Mouse (Mus musculus) left cerebral cortex, adult 2 months (tissue): ENCODE measurements at regions not wholly inside any gene's neighbourhood (a gene's known extent, or its start where the extent isn't known, plus 50 kb on each side); places are given as distances from the start of the nearest gene placed in this dataset.
A peak's percentile ranks its signal among the peaks of the same experiment; 100 is the strongest.

Experiments
- DNase-seq, 2 experiments: peaks; one replicate each; pipeline ENCODE4 v3.0.0; 2021 to 2022; ENCODE audit warnings: low spot score in 2 of 2, mixed read lengths in 1 of 2; ENCODE audit errors: extremely low spot score in 1 of 2
- H3K27ac ChIP-seq: fragments of 200-600 bp; 2 replicates; pipeline ENCODE4 v1.8.1; 2022
- H3K4me3 ChIP-seq: fragments of 200-600 bp; 2 replicates; pipeline ENCODE4 v1.8.1; 2022
- CTCF ChIP-seq: fragments of 200-600 bp; IDR thresholded peaks from 2 replicates; pipeline ENCODE4 v1.8.1; 2022; ENCODE audit warnings: antibody characterized with exemption, mild to moderate bottlenecking, moderate library complexity
- intact Hi-C: fragments of 180-260 bp; cut with DNase I; formaldehyde crosslinking; loops from one replicate; pipeline ENCODE4 v1.15.1; 2025

DNA sequence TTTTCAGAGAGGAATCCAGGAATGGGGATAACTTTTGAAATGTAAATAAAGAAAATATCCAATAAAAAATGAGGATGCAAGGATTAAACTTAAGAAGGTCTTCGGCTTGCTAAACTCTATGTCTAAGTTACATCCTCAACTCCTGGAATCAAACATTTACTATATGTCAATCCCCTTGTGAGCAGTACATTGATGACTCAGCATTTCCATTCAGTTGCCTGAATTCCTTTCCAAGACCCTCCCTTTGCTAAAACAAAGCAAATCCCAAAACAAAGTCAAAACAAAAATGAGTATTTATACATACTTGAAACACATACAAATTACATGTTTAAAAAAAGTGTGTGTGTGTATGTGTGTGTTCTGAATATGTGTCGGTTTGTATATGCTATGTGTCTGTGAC is 753.9 kb upstream of the Lrrc4c start:
- no peak overlapping the region for H3K4me3 ChIP-seq
- H3K27ac ChIP-seq = no peak overlapping the region
- intact Hi-C loops = no loop called here
- DNase-seq = no peak
- TF ChIP-seq CTCF = no peak

DNA sequence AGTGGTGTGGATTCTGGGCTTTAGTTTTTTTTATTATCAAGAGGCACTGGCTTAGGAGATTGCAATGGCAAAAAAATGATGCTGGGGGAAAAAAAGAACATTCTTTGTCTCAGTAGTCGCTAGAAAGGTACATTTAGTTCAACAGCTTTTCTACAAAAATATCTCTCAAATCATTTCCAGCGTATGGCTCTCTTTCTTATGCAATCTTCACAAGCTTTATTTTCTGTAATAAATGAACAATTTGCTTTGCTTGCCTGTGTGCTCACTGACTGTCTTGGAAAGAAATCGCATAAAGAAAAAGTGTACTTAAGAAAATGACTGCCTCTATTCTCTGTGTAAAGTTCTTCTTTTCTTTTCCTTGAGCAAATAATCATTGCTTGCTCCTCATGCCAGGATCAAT is 742.1 kb upstream of the Lrrc4c start:
- intact Hi-C loops = no loop called here
- no peak overlapping the region for H3K4me3 ChIP-seq
- no peak for TF ChIP-seq CTCF
- no peak for DNase-seq
- peak overlapping the region; percentile 48; the same call in 1 of the 2 replicates for H3K27ac ChIP-seq

DNA sequence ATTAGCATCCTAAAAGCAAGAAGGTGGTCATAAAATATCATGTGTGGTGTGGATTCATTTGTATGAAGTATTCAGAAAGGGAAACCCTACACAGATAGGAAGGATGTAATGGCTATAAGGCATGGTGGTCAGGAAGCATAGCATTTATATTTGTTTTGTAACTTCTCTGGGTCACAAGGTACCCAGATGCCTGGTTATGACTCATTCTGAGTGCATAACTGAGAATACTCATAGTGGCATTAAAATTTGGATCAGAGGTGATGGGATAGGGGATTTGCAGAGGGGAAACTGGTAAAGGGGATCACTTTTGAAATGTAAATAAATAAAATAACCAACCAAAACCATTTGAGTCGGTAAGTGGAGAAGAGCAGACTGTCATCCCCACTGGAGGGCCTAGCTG is 738.8 kb upstream of the Lrrc4c start:
- Histone ChIP-seq H3K27ac (no peak overlapping the region), H3K4me3 (no peak overlapping the region)
- no peak for DNase-seq
- TF ChIP-seq CTCF = no peak
- intact Hi-C loops = no loop called here

DNA sequence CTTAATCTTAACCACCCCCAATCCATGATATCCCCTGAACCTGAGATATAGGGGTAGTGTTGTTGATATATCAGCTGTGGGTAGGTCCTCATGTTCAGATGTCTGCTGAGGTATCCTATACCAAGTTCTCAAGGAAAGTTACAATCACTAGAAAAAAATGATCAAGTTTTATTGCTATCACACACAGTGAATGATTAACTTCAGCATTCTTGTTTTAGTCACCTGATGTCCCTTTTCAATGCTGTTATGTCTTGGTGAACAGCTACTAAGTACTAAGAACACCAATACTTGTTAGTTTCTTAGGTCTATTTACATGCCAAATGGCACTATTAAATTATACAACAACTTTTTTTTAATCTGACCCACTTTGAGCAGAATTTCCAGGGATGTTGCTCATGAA is 732.0 kb upstream of the Lrrc4c start:
- no peak overlapping the region for H3K4me3 ChIP-seq
- no peak for TF ChIP-seq CTCF

DNA sequence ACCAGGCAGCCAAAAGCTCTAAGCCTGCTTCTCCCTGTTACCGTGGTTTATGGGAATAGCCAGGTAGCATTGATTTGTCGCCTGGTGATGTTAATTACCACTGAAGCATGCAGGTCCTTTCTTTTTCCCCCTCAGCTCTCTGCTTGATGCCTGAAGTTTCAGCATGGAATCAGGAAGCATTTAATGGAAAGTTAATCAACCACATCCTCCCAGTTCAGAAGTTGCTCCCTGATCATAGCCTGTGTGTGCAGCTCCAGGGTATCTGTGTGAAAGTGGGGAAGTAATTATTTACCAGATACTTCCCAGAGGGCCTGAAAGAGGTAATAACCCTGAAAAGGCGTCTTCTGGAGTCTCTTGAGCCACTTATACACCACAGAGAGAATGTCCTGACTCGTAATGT is 730.9 kb upstream of the Lrrc4c start:
- no peak overlapping the region for H3K4me3 ChIP-seq
- no peak for DNase-seq
- intact Hi-C loops = no loop called here
- no peak for TF ChIP-seq CTCF
- H3K27ac ChIP-seq = no peak overlapping the region

More for the DNA sequence above, 732.0 kb upstream of the Lrrc4c start:
- no peak for DNase-seq
- no peak overlapping the region for H3K27ac ChIP-seq
- intact Hi-C loops = no loop called here

DNA sequence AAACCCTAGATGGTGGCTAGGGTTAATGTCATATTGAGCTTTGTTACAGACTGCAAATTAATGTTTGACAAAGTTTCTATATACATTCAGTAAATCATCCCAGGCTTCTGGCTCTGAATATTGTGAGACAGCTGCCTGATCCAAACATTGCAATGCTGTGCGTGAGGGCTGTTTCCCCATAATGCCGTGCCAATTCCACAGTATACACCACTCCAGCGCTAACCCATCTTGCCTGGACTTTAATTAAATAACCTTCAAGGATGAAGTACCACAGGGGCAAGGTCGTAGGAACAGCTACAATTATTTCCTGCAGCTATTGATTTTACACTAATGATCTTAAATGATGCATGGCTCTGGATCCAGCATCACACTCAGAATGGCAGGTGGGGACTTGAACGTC is 704.6 kb upstream of the Lrrc4c start:
- intact Hi-C loops = no loop called here
- no peak overlapping the region for H3K27ac ChIP-seq
- DNase-seq = no peak
- no peak overlapping the region for H3K4me3 ChIP-seq
- TF ChIP-seq CTCF = no peak

DNA sequence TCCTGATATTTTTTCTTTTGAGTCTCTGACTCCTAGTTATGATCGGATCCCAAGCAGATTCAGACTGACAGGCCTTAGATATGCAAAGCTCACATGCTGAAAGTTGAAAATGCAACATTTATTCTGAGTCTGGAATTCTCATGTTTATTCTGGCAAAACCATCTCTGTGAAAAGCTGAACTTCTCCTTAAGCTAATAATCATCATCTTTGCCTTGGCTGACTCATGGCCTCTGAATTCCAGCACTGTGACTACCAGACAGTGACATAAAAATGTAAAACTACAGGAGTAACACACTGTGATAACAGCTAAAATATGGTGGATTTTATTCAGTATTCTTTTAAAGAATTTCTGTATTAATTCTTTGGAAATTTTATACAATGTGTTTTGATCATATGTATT is 680.4 kb upstream of the Lrrc4c start:
- TF ChIP-seq CTCF = no peak
- intact Hi-C loops = no loop called here
- Histone ChIP-seq H3K4me3 (no peak overlapping the region), H3K27ac (no peak overlapping the region)
- no peak for DNase-seq

DNA sequence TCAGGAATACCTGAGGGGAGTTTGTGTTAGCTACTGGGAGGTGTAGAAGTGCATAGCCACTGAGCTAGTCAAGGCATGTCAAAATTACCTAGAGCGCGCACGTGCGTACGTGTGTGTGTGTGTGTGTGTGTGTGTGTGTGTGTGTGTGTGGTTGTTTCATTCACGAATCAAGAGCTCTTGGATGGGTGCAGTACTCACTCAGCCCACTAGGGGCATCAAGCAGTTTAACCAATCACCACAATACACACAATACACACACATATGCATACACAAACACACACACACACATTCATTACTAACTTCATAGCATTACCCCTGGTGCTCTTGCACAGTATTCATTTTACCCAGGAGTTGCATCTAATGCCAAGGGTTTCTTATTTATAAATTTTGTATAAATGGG is 643.6 kb upstream of the Lrrc4c start:
- DNase-seq = no peak
- no peak overlapping the region for H3K4me3 ChIP-seq
- intact Hi-C loops = no loop called here
- TF ChIP-seq CTCF = peak; percentile 19
- no peak overlapping the region for H3K27ac ChIP-seq

DNA sequence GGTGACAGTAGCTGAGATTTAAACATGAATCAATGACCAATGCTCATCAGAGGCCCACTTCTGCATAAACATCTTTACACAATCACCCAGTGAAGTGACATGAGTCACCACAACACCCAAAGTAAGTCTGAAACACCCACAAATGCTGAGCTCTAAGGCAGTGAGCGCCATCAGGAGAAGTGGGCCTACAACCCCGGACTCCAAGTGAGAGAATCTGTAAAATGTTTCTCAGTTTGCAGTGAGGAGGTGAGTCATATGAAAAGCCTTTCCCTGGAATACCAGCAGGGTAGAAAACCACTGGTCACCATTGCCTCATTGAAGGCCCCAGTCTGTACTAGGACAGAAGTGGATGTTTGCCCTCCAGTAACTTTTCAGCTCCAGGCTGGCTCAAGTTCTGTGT is 602.6 kb upstream of the Lrrc4c start:
- no peak overlapping the region for H3K4me3 ChIP-seq
- DNase-seq = no peak
- no peak for TF ChIP-seq CTCF
- intact Hi-C loops = no loop called here
- H3K27ac ChIP-seq = no peak overlapping the region
